Mouse (Mus musculus): ENCODE results near the gene Ube4a. TPM values are rescaled to one million over a fixed set of nuclear protein-coding genes. Genes with fewer than 3 reads are reported as not detected.
A peak's percentile ranks its signal among the peaks of the same experiment; 100 is the strongest.

Ube4a gene
- polyA plus RNA-seq, 1 experiment, result 16.6 TPM

GRCm38 (mm10) chr9:44991821-44992220 lies 26.4 kb upstream of the Ube4a start:
- peaks cover 2% of the 10 kb centered on the region for H3K4me1 ChIP-seq (ENCODE audit: control insufficient read depth, insufficient read depth, low read length)
- H3K4me3 ChIP-seq (ENCODE audit: control insufficient read depth, low read depth, low read length), result no peak overlapping the region
- no peaks in the 10 kb centered on the region for H3K27me3 ChIP-seq (ENCODE audit: control insufficient read depth, insufficient read depth, low read length)
- no peak for TF ChIP-seq POLR2A (IDR thresholded peaks at IDR 0.05; ENCODE audit: control insufficient read depth, low read depth, low read length)
- no peak overlapping the region for H3K27ac ChIP-seq (ENCODE audit: control insufficient read depth, insufficient read depth, low read depth, low read length)
- H3K36me3 ChIP-seq (ENCODE audit: control insufficient read depth, insufficient read depth, low read length), result no peaks in the 10 kb centered on the region

- H3K4me3 ChIP-seq (ENCODE audit: control insufficient read depth, low read depth, low read length), result peak overlapping the region; percentile 80
- no peaks in the 10 kb centered on the region for H3K36me3 ChIP-seq (ENCODE audit: control insufficient read depth, insufficient read depth, low read length)
- H3K27me3 ChIP-seq (ENCODE audit: control insufficient read depth, insufficient read depth, low read length), result no peaks in the 10 kb centered on the region
- TF ChIP-seq CTCF (IDR thresholded peaks at IDR 0.05; ENCODE audit: control insufficient read depth, insufficient read depth, insufficient replicate concordance, low read depth, low read length) (no peak), POLR2A (IDR thresholded peaks at IDR 0.05; ENCODE audit: control insufficient read depth, low read depth, low read length) (no peak)
- H3K4me1 ChIP-seq (ENCODE audit: control insufficient read depth, insufficient read depth, low read length), result peaks cover 15% of the 10 kb centered on the region
- H3K27ac ChIP-seq (ENCODE audit: control insufficient read depth, insufficient read depth, low read depth, low read length), result no peak overlapping the region
Observed at GRCm38 (mm10) chr9:44986976-44987375, 21.6 kb upstream of the Ube4a start.

- Histone ChIP-seq H3K36me3 (ENCODE audit: control insufficient read depth, insufficient read depth, low read length) (no peaks in the 10 kb centered on the region), H3K27ac (ENCODE audit: control insufficient read depth, insufficient read depth, low read depth, low read length) (peak overlapping the region; percentile 44), H3K4me1 (ENCODE audit: control insufficient read depth, insufficient read depth, low read length) (peaks cover 15% of the 10 kb centered on the region), H3K4me3 (ENCODE audit: control insufficient read depth, low read depth, low read length) (peak overlapping the region; percentile 80), H3K27me3 (ENCODE audit: control insufficient read depth, insufficient read depth, low read length) (no peaks in the 10 kb centered on the region)
- TF ChIP-seq POLR2A (IDR thresholded peaks at IDR 0.05; ENCODE audit: control insufficient read depth, low read depth, low read length) (peak; percentile 25; the same call in 1 of the 2 replicates), CTCF (IDR thresholded peaks at IDR 0.05; ENCODE audit: control insufficient read depth, insufficient read depth, insufficient replicate concordance, low read depth, low read length) (no peak)
Observed at GRCm38 (mm10) chr9:44986242-44986781, 20.9 kb upstream of the Ube4a start.

- H3K4me3 ChIP-seq (ENCODE audit: control insufficient read depth, low read depth, low read length), result peak overlapping the region; percentile 80
- no peak overlapping the region for H3K27ac ChIP-seq (ENCODE audit: control insufficient read depth, insufficient read depth, low read depth, low read length)
- H3K36me3 ChIP-seq (ENCODE audit: control insufficient read depth, insufficient read depth, low read length), result no peaks in the 10 kb centered on the region
- TF ChIP-seq CTCF (IDR thresholded peaks at IDR 0.05; ENCODE audit: control insufficient read depth, insufficient read depth, insufficient replicate concordance, low read depth, low read length) (no peak), POLR2A (IDR thresholded peaks at IDR 0.05; ENCODE audit: control insufficient read depth, low read depth, low read length) (no peak)
- H3K27me3 ChIP-seq (ENCODE audit: control insufficient read depth, insufficient read depth, low read length), result no peaks in the 10 kb centered on the region
- peaks cover 15% of the 10 kb centered on the region for H3K4me1 ChIP-seq (ENCODE audit: control insufficient read depth, insufficient read depth, low read length)
Observed at GRCm38 (mm10) chr9:44985721-44986161, 20.3 kb upstream of the Ube4a start.

GRCm38 (mm10) chr9:44983001-44983400 lies 17.6 kb upstream of the Ube4a start:
- Histone ChIP-seq H3K27ac (ENCODE audit: control insufficient read depth, insufficient read depth, low read depth, low read length) (no peak overlapping the region), H3K27me3 (ENCODE audit: control insufficient read depth, insufficient read depth, low read length) (no peaks in the 10 kb centered on the region), H3K4me3 (ENCODE audit: control insufficient read depth, low read depth, low read length) (no peak overlapping the region), H3K36me3 (ENCODE audit: control insufficient read depth, insufficient read depth, low read length) (no peaks in the 10 kb centered on the region), H3K4me1 (ENCODE audit: control insufficient read depth, insufficient read depth, low read length) (peaks cover 15% of the 10 kb centered on the region)
- TF ChIP-seq POLR2A (IDR thresholded peaks at IDR 0.05; ENCODE audit: control insufficient read depth, low read depth, low read length), result no peak

DNA sequence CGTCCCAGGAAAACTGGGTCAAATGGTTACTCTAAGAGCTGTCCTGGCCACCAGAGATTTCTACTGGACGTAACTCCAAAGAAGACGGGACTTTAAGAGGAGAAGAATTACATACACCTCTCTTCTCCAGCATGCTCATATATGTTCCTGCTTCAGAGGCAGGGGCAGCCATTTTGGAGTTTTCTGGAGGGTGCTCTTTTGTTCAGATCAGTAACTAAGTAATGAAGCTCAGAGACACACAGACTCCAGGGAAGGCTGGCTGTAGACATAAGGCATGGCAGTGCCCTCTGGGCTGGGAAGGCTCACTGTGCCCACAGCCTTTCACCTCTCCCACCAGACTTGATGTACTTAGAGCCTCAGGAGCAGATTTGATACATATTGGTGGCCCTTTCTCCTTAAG lies 17.1 kb upstream of the Ube4a start:
- no peaks in the 10 kb centered on the region for H3K36me3 ChIP-seq (ENCODE audit: control insufficient read depth, insufficient read depth, low read length)
- H3K27me3 ChIP-seq (ENCODE audit: control insufficient read depth, insufficient read depth, low read length), result no peaks in the 10 kb centered on the region
- H3K4me1 ChIP-seq (ENCODE audit: control insufficient read depth, insufficient read depth, low read length), result peaks cover 15% of the 10 kb centered on the region
- H3K27ac ChIP-seq (ENCODE audit: control insufficient read depth, insufficient read depth, low read depth, low read length), result no peak overlapping the region
- TF ChIP-seq POLR2A (IDR thresholded peaks at IDR 0.05; ENCODE audit: control insufficient read depth, low read depth, low read length) (no peak), CTCF (IDR thresholded peaks at IDR 0.05; ENCODE audit: control insufficient read depth, insufficient read depth, insufficient replicate concordance, low read depth, low read length) (no peak)
- no peak overlapping the region for H3K4me3 ChIP-seq (ENCODE audit: control insufficient read depth, low read depth, low read length)

DNA sequence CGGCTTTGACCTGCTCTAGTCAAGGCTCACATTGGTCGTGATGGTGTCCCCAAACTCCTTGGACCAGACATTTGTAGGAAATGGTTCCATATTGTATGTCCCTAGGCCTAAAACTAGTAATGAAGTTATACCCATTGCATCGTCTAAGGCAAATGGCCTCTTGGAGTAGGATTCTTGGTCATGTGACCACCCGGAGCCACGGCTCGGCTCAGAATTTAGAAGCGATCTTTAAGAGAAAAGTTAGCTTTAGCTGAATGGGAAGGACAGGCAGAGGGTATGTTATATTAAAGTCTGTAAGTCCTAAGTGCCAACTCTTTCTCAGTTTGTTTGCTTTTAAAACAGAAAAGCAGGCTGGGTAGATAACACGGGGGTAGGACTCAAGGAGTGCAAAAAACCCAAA lies 16.7 kb upstream of the Ube4a start:
- H3K4me1 ChIP-seq (ENCODE audit: control insufficient read depth, insufficient read depth, low read length), result peaks cover 15% of the 10 kb centered on the region
- no peak overlapping the region for H3K27ac ChIP-seq (ENCODE audit: control insufficient read depth, insufficient read depth, low read depth, low read length)
- H3K4me3 ChIP-seq (ENCODE audit: control insufficient read depth, low read depth, low read length), result no peak overlapping the region
- TF ChIP-seq CTCF (IDR thresholded peaks at IDR 0.05; ENCODE audit: control insufficient read depth, insufficient read depth, insufficient replicate concordance, low read depth, low read length) (no peak), POLR2A (IDR thresholded peaks at IDR 0.05; ENCODE audit: control insufficient read depth, low read depth, low read length) (no peak)
- no peaks in the 10 kb centered on the region for H3K27me3 ChIP-seq (ENCODE audit: control insufficient read depth, insufficient read depth, low read length)
- H3K36me3 ChIP-seq (ENCODE audit: control insufficient read depth, insufficient read depth, low read length), result no peaks in the 10 kb centered on the region

DNA sequence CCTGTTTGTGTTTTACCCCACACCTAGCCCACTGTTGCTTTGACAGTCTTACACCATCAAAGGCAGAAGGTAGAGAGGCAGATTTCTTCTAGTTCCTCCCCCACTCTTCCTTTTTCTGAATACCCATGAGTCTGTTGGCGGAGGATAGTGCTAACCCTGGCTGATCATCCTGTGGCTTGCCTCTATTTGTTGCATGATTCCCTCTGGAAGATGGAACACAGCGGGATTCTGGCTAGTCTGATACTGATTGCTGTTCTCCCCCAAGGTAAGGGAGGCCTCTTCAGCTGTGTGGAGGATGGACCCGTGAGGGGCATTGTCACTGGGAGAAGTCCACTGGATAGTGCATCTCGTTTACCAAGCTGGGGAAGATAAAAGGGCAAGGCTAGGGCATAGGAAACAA lies 16.3 kb upstream of the Ube4a start, which contains the start of gene Cd3d:
Gene Cd3d (plus strand): TSS at position 111 of the 400 bp plus-strand sequence.
- no peaks in the 10 kb centered on the region for H3K27me3 ChIP-seq (ENCODE audit: control insufficient read depth, insufficient read depth, low read length)
- H3K4me3 ChIP-seq (ENCODE audit: control insufficient read depth, low read depth, low read length), result no peak within 1 kb of the TSS
- H3K36me3 ChIP-seq (ENCODE audit: control insufficient read depth, insufficient read depth, low read length), result no peaks in the 10 kb centered on the region
- H3K4me1 ChIP-seq (ENCODE audit: control insufficient read depth, insufficient read depth, low read length), result peaks cover 11% of the 10 kb centered on the region
- no peak for TF ChIP-seq POLR2A (IDR thresholded peaks at IDR 0.05; ENCODE audit: control insufficient read depth, low read depth, low read length)
- TF ChIP-seq CTCF (IDR thresholded peaks at IDR 0.05; ENCODE audit: control insufficient read depth, insufficient read depth, insufficient replicate concordance, low read depth, low read length), result no peak
- H3K27ac ChIP-seq (ENCODE audit: control insufficient read depth, insufficient read depth, low read depth, low read length), result no peak within 1 kb of the TSS

Measured in testis, adult 2 months (tissue).